Mouse (Mus musculus) stomach, postnatal 0 days (tissue): ENCODE measurements around the gene Pam16.

Source experiments
- CTCF ChIP-seq: IDR thresholded peaks from 2 replicates; pipeline ENCODE4 v1.5.1; 2016; ENCODE audit warnings: antibody characterized with exemption, low read depth, mild to moderate bottlenecking, moderate library complexity
- EP300 ChIP-seq: optimal IDR thresholded peaks from 2 replicates; pipeline ENCODE3; 2016; ENCODE audit warnings: antibody characterized with exemption

- TF ChIP-seq CTCF, result peak; percentile 98
- no peak for TF ChIP-seq EP300
These were observed 42.5 kb upstream of the Pam16 start for GRCm38 (mm10) chr16:4667190-4667808.
